Mouse (Mus musculus): ENCODE data around the gene Olfr449.

Olfr449 gene

GRCm38 (mm10) chr6:42834084-42834483 lies at the start of gene Olfr449:
Gene Olfr449, plus strand, starts transcription at chr6:42834384.
- DNase-seq: no peak

GRCm38 (mm10) chr6:42784793-42785192 lies 49.4 kb upstream of the Olfr449 start, which contains the start of gene Olfr452:
Gene Olfr452, plus strand, starts transcription at chr6:42785093.
- DNase-seq: no peak

GRCm38 (mm10) chr6:42790247-42790948 lies 43.8 kb upstream of the Olfr449 start:
- DNase-seq: no peak

GRCm38 (mm10) chr6:42790949-42791556 lies 43.1 kb upstream of the Olfr449 start:
- DNase-seq: no peak

- no peak for DNase-seq
Measured at GRCm38 (mm10) chr6:42794982-42795381, 39.2 kb upstream of the Olfr449 start.

GRCm38 (mm10) chr6:42811639-42812038 lies 22.5 kb upstream of the Olfr449 start, which contains the start of gene Olfr450:
Gene Olfr450, plus strand, starts transcription at chr6:42811939.
- no peak for DNase-seq

GRCm38 (mm10) chr6:42860222-42860819 lies 26.1 kb downstream of the Olfr449 start:
- DNase-seq: no peak

- DNase-seq: no peak
Measured at GRCm38 (mm10) chr6:42869695-42870094, 35.5 kb downstream of the Olfr449 start.

GRCm38 (mm10) chr6:42876323-42876722 lies 42.1 kb downstream of the Olfr449 start:
- DNase-seq: no peak
